In the genomic region with DNA sequence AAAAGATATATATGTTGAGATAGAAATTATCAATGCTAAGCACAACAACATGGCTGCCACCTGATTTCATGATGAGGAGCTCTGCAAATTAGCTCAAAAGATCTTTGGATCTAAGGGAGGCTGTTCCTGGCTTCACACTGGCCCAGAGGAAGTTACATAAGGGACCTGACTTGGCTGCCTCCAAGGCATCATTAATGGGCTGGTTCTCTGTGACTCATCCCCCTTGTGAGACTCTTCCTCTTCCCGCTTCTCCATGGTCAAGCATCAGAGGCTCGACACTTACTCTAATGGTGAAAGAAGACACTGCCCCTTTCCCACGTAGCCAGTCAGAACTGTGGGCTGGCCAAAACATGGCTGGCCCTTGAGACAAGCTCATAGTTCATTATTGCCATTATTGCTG, we compare ENCODE assay signal across 10 mouse cellular contexts. TPM values are rescaled to one million over a fixed set of nuclear protein-coding genes. Genes with fewer than 3 reads are reported as not detected.
"Had no signal": no experiment of that assay in that cellular context is flagged by ENCODE, and none has a peak within 500 bp of the region (broad histone marks: within the 10 kb centered on the region; RNA-seq: fewer than 3 reads in every experiment).

No protein-coding gene starts in this region.

- DNase-seq: kidney, adult 18-20 months; kidney, postnatal 14 days; layer of hippocampus, postnatal 36 days; left cerebral cortex, postnatal 4 days; midbrain, embryonic 14.5 days; spleen, adult 18-20 months; thymus, adult 2 months; thymus, postnatal 25 days had no signal

RNA-seq across cellular contexts. Expression of a gene that starts 20.1 kb away (rescaled TPM):
- total RNA-seq: layer of hippocampus, postnatal 36 days; left cerebral cortex, postnatal 4 days; liver, adult 2 months; megakaryocyte progenitor cell, adult 5-6 weeks had no signal
